Mouse (Mus musculus) lung, adult 2 months (tissue): ENCODE results near the gene Gpsm2. TPM values are rescaled to one million over a fixed set of nuclear protein-coding genes. Genes with fewer than 3 reads are reported as not detected.
"Not testable (repeated sequence)": the region's sequence is repeated elsewhere in the genome, so short reads cannot be mapped to it uniquely, and the experiment has no call there.

Experiments used
- DNase-seq: peaks from one replicate; pipeline ENCODE4 v3.0.0; 2022
- H3K4me1 ChIP-seq: fragments of 200-500 bp; 2 replicates; pipeline ENCODE4 v1.6.1; 2011; ENCODE audit warnings: low read length; ENCODE audit not compliant: control insufficient read depth, insufficient read depth
- H3K4me3 ChIP-seq: fragments of 200-500 bp; replicated peaks from 2 replicates; pipeline ENCODE3; 2011; ENCODE audit warnings: low read depth, mild to moderate bottlenecking, control low read depth, low read length; ENCODE audit errors: extremely low read depth
- CTCF ChIP-seq: fragments of 200-500 bp; IDR thresholded peaks from 2 replicates; pipeline ENCODE4 v1.5.1; 2011; ENCODE audit warnings: mild to moderate bottlenecking, low read length, control low read depth; ENCODE audit not compliant: insufficient read depth
- POLR2A ChIP-seq: fragments of 200-500 bp; IDR thresholded peaks from 2 replicates; pipeline ENCODE4 v1.6.1; 2011; ENCODE audit warnings: low read depth, mild to moderate bottlenecking, control low read depth, low read length, borderline replicate concordance; ENCODE audit errors: extremely low read depth
- WGBS: fragments of 180-500 bp; shearing (Covaris S2); methylation state at CpG from one replicate; pipeline ENCODE4 v1.1.7; 2018; 5-methylcytosine and 5-hydroxymethylcytosine counted together
- polyA plus RNA-seq: library from polyadenylated mRNA; depleted of rRNA; stranded (reverse); fragments of >200 nt; gene quantifications from 2 replicates; pipeline ENCODE4 v1.2.3, GENCODE M21; 2012

Gene Gpsm2
- polyA plus RNA-seq, 1 experiment, result 5.1 TPM

DNA sequence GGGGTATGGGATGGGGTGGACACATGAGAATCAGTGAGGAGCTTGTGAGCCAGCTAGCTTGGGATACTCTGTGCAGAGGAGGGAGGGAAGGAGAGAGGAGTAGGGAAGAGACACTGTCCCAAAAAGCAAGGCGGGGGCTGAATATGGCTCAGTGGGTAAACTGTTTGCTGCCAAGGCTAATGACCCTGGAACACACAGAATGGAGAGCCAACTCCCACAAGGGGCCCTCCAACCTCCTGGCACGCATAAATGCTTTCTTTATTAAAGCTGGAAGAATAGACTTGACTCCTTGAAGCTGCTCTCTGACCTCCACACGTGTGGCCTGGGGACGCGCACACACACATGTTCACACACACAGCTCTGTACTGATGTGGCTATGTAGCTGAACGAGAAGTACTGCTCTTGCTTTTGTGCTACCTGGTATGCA, 33.1 kb downstream of the Gpsm2 start:
- TF ChIP-seq CTCF (no peak), POLR2A (no peak)
- Histone ChIP-seq H3K4me1 (no peaks in the 10 kb centered on the region; the same call in 1 of the 2 replicates), H3K4me3 (no peak overlapping the region)
- no peak for DNase-seq
- WGBS, result 74% methylated on average over 6 of the region's 6 CpGs

DNA sequence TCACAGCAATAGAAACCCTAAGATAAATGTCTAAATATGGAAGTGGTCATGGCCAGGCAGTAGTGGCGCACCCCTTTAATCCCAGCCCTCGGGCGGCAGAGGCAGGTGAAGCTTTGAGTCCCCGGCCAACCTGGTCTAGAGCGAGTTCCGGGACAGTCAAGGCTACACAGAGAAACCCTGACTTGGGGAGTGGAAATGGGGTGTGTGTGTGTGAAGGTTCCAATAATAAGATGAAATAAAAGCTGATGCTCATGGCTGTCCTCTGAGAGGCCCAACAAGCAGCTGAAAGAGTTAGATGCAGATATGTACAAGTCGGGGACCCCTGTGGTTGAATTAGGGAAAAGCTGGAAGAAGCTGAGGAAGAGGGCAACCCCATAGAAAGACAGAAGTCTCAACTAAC, 36.4 kb downstream of the Gpsm2 start:
- DNase-seq, result no peak
- TF ChIP-seq CTCF (no peak), POLR2A (no peak)
- no peaks in the 10 kb centered on the region; the same call in 1 of the 2 replicates for H3K4me1 ChIP-seq
- 96% methylated on average over 7 of the region's 7 CpGs for WGBS
- no peak overlapping the region for H3K4me3 ChIP-seq

DNA sequence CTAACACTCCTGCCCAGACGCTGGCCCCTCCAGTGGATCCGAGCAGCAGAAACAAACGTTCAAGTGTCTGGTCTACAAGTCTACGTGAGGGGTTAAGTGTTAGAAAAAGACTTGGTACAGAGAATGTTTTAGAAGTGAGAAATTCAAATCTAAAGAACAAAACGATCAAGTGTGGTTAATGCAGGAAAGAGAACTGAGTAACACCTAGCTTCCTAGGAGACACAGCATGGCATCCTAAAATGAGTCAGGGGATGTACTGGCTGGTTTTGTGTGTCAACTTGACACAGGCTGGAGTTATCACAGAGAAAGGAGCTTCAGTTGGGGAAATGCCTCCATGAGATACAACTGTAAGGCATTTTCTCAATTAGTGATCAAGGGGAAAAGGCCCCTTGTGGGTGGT, 38.5 kb downstream of the Gpsm2 start:
- not testable (repeated sequence) for H3K4me3 ChIP-seq, DNase-seq, H3K4me1 ChIP-seq
- 89% methylated on average over 5 of the region's 5 CpGs for WGBS

DNA sequence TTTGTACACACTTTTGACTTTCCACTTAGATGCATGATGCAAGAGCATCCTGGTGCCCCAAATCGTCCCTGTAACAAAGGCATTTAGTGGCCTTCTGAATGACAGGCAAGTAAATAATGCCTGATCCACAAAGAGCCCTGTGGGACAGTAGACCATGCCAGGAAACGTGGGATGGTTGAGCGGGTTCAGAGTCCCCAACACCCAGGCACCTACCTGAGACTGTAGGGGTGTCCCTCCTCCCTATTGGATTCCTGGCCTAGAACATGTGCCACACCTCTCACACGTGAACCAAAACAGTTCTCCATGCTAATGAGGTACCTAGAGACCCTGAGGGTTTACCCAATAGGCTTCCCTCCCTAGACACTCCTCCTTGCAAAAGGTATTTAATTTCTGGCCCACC, 41.1 kb downstream of the Gpsm2 start:
- no peak overlapping the region for H3K4me3 ChIP-seq
- no peak for DNase-seq
- WGBS, result 78% methylated on average over 4 of the region's 4 CpGs
- no peak for TF ChIP-seq POLR2A
- no peak for TF ChIP-seq CTCF
- H3K4me1 ChIP-seq, result no peaks in the 10 kb centered on the region

DNA sequence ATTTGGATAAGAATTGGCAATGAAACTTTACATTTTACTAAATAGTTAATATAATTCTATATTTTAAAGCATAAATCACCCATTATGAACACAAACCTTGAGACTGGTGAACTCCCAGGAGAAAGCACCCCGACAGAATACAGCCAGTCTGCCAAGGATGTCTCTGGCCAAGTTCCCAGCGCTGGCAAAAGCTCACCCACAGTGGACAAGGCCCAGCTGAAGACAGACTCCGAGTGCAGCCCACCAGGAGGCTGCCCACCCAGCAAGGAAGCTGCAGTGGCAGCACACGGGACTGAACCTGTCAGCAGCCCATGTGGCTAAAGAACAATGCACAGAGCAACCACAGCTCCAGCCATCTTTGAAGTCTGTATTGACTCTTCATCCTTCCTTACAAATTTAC, 45.5 kb downstream of the Gpsm2 start:
- DNase-seq, result no peak
- Histone ChIP-seq H3K4me3 (no peak overlapping the region), H3K4me1 (no peaks in the 10 kb centered on the region)
- WGBS, result 68% methylated on average over 4 of the region's 4 CpGs
- TF ChIP-seq CTCF, result no peak
- TF ChIP-seq POLR2A, result no peak

DNA sequence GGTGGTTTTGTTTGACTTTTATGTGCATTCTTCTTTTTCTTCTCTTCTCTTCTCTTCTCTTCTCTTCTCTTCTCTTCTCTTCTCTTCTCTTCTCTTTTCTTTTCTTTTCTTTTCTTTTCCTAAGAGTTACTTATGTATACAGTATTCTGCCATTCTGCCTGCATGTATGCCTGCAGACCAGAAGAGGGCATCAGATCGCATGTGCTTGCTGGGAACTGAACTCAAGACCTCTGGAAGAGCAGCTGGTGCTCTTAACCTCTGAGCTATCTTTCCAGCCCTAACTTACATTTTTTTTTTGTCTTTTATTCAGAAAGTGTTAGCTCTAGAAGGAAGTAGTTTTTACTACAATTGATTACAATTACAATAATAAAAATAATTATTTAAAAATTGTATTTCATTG, 61.2 kb downstream of the Gpsm2 start:
- TF ChIP-seq CTCF (0 out of 2 replicates have a peak, but pooled peaks have one; percentile 22), POLR2A (no peak)
- WGBS, result 86% methylated on average over 1 of the region's 1 CpGs

DNA sequence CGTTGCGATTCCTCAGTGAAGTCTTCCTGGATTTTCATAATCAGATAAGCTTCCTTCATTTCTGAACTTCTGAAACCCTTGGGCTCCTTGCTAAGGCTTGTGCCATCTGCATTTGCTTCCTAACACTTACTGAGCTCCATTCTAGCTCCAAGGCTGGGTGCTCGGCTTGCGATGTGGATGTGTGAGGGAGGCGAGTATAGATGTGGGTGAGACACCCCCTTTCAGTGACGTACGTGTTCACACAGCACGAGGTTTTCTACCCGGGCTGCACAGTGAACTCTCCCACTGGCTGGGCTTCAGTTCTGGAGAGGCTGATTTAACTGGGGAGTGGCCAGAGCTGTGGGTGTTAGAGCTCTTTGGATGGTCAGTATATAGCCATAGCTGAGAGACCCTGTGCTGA, 63.5 kb downstream of the Gpsm2 start:
- DNase-seq, result no peak
- TF ChIP-seq CTCF, result no peak
- no peak for TF ChIP-seq POLR2A
- 93% methylated on average over 9 of the region's 9 CpGs for WGBS
- Histone ChIP-seq H3K4me1 (no peaks in the 10 kb centered on the region; the same call in 1 of the 2 replicates), H3K4me3 (no peak overlapping the region)

More for the DNA sequence above, 61.2 kb downstream of the Gpsm2 start:
- no peak overlapping the region for H3K4me3 ChIP-seq
- no peak for DNase-seq
- H3K4me1 ChIP-seq, result no peaks in the 10 kb centered on the region

DNA sequence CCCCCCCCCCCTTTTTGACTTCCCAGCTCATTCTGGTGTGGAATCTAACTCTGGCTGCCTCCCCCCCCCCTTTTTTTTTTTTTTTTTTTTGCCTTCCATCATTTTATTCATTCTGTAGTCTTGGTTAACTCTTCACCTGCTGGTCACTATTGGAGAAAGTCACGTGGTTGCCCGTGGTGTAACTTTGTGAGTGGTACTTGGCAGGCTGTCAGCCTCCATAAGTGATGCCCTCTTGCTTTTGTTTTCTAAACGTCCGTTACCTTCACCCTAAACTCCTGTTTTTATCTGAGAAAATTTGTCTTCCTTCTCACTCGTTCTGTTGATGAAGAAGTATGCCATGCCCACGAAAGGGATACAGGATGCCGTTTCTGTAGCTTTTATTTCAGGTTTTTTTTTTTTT, 66.6 kb downstream of the Gpsm2 start:
- H3K4me3 ChIP-seq, result no peak overlapping the region
- H3K4me1 ChIP-seq, result no peaks in the 10 kb centered on the region; the same call in 1 of the 2 replicates
- no peak for DNase-seq
- TF ChIP-seq POLR2A (no peak), CTCF (no peak)
- WGBS, result 83% methylated on average over 7 of the region's 7 CpGs

DNA sequence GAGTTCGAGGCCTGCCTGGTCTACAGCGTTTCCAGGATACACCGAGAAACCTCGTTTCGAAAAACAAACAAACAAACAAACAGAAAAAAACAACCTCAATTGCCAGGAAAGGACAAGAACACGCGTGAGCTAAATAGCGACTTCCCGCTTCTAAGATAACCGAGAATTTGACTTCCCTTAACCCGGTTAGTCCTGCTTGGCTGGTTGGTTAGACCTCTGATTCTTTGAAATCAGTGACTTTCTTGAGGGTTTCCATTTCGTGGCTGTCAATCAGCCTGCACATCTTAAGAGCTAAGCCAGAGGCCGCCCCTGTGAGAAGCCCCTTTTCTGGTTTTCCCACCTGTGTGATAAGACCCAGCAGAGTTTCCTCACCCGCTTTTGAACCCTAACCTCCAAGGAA, 67.5 kb downstream of the Gpsm2 start:
- WGBS, result 12% methylated on average over 14 of the region's 14 CpGs
- no peaks in the 10 kb centered on the region; the same call in 1 of the 2 replicates for H3K4me1 ChIP-seq
- peak overlapping the region; percentile 49 for H3K4me3 ChIP-seq
- no peak for TF ChIP-seq POLR2A
- TF ChIP-seq CTCF, result no peak
- no peak for DNase-seq

DNA sequence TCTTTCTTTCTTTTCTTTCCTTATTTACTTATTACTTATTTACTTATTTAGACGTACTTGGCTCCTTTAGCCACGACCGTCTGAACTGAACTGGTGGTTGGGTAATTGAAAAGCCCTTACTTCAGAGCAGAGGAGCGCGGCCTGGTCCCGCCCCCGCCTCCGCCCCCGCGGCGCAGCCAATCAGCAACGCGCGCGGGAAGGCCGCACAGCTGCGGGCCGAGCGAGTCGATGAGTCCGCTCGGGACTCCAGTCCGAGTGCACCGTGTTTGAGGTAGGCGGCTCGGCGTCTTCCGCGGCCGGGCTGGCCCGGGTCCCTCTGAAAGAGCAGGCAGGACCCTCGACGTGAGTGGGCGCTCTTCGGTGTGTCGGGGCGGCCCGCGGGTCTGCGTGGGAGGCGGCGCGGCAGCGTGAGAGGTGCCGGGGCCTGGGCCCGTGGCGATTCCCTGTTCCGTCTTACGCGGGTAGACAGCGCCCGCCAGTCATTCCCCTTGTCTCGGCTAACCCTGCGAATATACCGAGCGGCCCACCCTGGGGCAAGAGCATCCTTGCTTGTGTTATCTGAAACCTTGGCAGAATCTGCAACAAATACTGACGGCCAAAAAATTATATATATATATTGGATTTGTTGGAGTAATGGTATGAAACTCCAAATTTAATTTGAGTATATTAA, 68.3 kb downstream of the Gpsm2 start, which contains the start of gene Clcc1:
Gene Clcc1 (plus strand): TSS at position 204 of the 670 bp plus-strand sequence.
- peak; percentile 96 for DNase-seq
- no peak for TF ChIP-seq CTCF
- TF ChIP-seq POLR2A, result peak; percentile 86; the same call in 1 of the 2 replicates
- under 1% methylated on average over 57 of the region's 57 CpGs for WGBS
- Histone ChIP-seq H3K4me3 (peak within 1 kb of the TSS; percentile 88), H3K4me1 (no peaks in the 10 kb centered on the region; the same call in 1 of the 2 replicates)
